Mouse (Mus musculus) kidney, embryonic 15.5 days (tissue): ENCODE measurements at regions not wholly inside any gene's neighbourhood (a gene's known extent, or its start where the extent isn't known, plus 50 kb on each side); places are given as distances from the start of the nearest gene placed in this dataset.

Source experiments
- ATAC-seq: fragments of 200-750 bp; cut with Nextera tagmentation; replicated peaks from 2 replicates; pipeline ENCODE4 v1.8.0; 2017; ENCODE audit warnings: moderate TSS enrichment; ENCODE audit not compliant: low FRiP score
- H3K27ac ChIP-seq: fragments of 300-500 bp; sonication (generic); 2 replicates; pipeline ENCODE4 v1.5.1; 2015; ENCODE audit warnings: mild to moderate bottlenecking, inconsistent platforms
- H3K27me3 ChIP-seq: fragments of 300-500 bp; sonication (generic); 2 replicates; pipeline ENCODE4 v1.6.1; 2015; ENCODE audit warnings: inconsistent platforms
- H3K36me3 ChIP-seq: fragments of 300-500 bp; sonication (generic); 2 replicates; pipeline ENCODE4 v1.6.1; 2015; ENCODE audit warnings: inconsistent platforms
- H3K4me1 ChIP-seq: fragments of 300-500 bp; sonication (generic); 2 replicates; pipeline ENCODE4 v1.6.1; 2015; ENCODE audit warnings: inconsistent platforms
- H3K4me2 ChIP-seq: fragments of 300-500 bp; sonication (generic); 2 replicates; pipeline ENCODE4 v1.6.1; 2015; ENCODE audit warnings: moderate library complexity, mild to moderate bottlenecking, inconsistent platforms
- H3K4me3 ChIP-seq: fragments of 300-500 bp; sonication (generic); replicated peaks from 2 replicates; pipeline ENCODE4 v1.5.1; 2015; ENCODE audit warnings: mild to moderate bottlenecking, inconsistent platforms
- H3K9ac ChIP-seq: fragments of 300-500 bp; sonication (generic); 2 replicates; pipeline ENCODE4 v1.6.1; 2015; ENCODE audit warnings: mild to moderate bottlenecking, inconsistent platforms
- H3K9me3 ChIP-seq: fragments of 300-500 bp; sonication (generic); replicated peaks from 2 replicates; pipeline ENCODE4 v1.6.1; 2016; ENCODE audit warnings: inconsistent platforms
- WGBS: fragments of 180-500 bp; shearing (Covaris S2); methylation state at CpG from one replicate; pipeline ENCODE4 v1.1.7; 2015; ENCODE audit warnings: mixed read lengths; 5-methylcytosine and 5-hydroxymethylcytosine counted together

DNA sequence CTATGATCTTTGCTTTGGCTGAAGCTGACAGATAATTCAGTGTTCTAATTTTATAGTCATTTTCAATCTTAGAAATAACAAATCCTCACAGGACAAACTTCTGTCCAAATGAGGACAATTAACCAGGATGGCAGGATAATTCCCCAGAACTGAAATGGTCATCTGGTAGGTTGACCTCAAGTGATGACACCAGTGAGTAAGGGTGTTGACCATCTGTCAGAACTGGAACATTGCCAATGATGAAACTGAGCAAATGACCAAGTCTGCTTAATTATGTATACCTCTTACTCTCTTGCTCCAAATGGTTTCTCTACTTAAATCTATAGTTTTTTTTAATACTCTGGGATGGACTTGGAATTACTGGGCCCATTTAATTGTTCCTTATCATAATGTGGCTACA, 1336.9 kb upstream of the Tenm3 start:
- Histone ChIP-seq H3K4me2 (no peak overlapping the region), H3K27ac (no peak overlapping the region), H3K4me1 (no peaks in the 10 kb centered on the region), H3K4me3 (no peak overlapping the region), H3K9ac (no peak overlapping the region), H3K27me3 (no peaks in the 10 kb centered on the region), H3K36me3 (no peaks in the 10 kb centered on the region), H3K9me3 (no peaks in the 10 kb centered on the region)
- no peak for ATAC-seq

GRCm38 (mm10) chr8:50164773-50165454, 1321.2 kb upstream of the Tenm3 start:
- no peak overlapping the region for H3K4me3 ChIP-seq
- H3K36me3 ChIP-seq, result no peaks in the 10 kb centered on the region
- H3K27ac ChIP-seq, result no peak overlapping the region
- H3K9ac ChIP-seq, result no peak overlapping the region
- H3K9me3 ChIP-seq, result no peaks in the 10 kb centered on the region
- 67% methylated on average over 2 of the region's 2 CpGs for WGBS
- no peaks in the 10 kb centered on the region for H3K4me1 ChIP-seq
- no peak for ATAC-seq
- H3K4me2 ChIP-seq, result no peak overlapping the region
- H3K27me3 ChIP-seq, result no peaks in the 10 kb centered on the region

GRCm38 (mm10) chr8:50161076-50161475, 1317.3 kb upstream of the Tenm3 start:
- no peak overlapping the region for H3K4me3 ChIP-seq
- H3K27me3 ChIP-seq, result no peaks in the 10 kb centered on the region
- no peak overlapping the region for H3K4me2 ChIP-seq
- no peak for ATAC-seq
- H3K9ac ChIP-seq, result no peak overlapping the region
- 70% methylated on average over 3 of the region's 3 CpGs for WGBS
- H3K4me1 ChIP-seq, result no peaks in the 10 kb centered on the region
- no peaks in the 10 kb centered on the region for H3K9me3 ChIP-seq
- no peaks in the 10 kb centered on the region for H3K36me3 ChIP-seq
- no peak overlapping the region for H3K27ac ChIP-seq

GRCm38 (mm10) chr8:50160326-50160725, 1316.6 kb upstream of the Tenm3 start:
- H3K4me2 ChIP-seq, result no peak overlapping the region
- H3K4me3 ChIP-seq, result no peak overlapping the region
- no peak overlapping the region for H3K9ac ChIP-seq
- WGBS, result 80% methylated on average over 5 of the region's 5 CpGs
- ATAC-seq, result no peak
- no peaks in the 10 kb centered on the region for H3K27me3 ChIP-seq
- no peaks in the 10 kb centered on the region for H3K9me3 ChIP-seq
- H3K27ac ChIP-seq, result no peak overlapping the region
- no peaks in the 10 kb centered on the region for H3K36me3 ChIP-seq
- no peaks in the 10 kb centered on the region for H3K4me1 ChIP-seq

GRCm38 (mm10) chr8:50139876-50140275, 1296.1 kb upstream of the Tenm3 start:
- Histone ChIP-seq H3K36me3 (no peaks in the 10 kb centered on the region), H3K4me2 (no peak overlapping the region), H3K27ac (no peak overlapping the region), H3K4me3 (no peak overlapping the region), H3K9me3 (no peaks in the 10 kb centered on the region), H3K27me3 (no peaks in the 10 kb centered on the region), H3K9ac (no peak overlapping the region), H3K4me1 (no peaks in the 10 kb centered on the region)
- ATAC-seq, result no peak
- WGBS, result 87% methylated on average over 3 of the region's 3 CpGs

DNA sequence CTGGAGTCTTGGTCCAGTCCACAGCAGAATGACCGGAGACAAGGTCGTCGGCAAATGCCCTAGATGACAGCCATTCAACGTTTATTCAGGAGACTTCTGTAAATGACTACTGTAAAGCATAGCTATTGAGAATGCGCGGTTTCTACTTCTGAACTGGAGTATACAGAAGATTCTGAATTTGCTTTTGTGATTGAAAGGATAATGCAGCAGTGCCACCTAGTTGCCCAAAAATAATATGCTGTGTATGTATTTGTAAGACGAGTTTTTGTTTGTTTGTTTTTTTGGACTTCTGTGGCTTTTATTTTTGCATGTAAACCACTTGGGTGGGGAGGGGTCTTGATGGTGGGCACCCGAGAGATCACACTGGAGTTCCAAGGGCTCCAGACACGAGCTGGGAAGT, 1276.3 kb upstream of the Tenm3 start:
- H3K4me3 ChIP-seq, result no peak overlapping the region
- no peaks in the 10 kb centered on the region for H3K36me3 ChIP-seq
- H3K9me3 ChIP-seq, result no peaks in the 10 kb centered on the region
- H3K4me1 ChIP-seq, result no peaks in the 10 kb centered on the region
- no peak for ATAC-seq
- H3K27me3 ChIP-seq, result no peaks in the 10 kb centered on the region
- H3K9ac ChIP-seq, result no peak overlapping the region
- H3K4me2 ChIP-seq, result no peak overlapping the region
- no peak overlapping the region for H3K27ac ChIP-seq
- WGBS, result 80% methylated on average over 9 of the region's 9 CpGs

DNA sequence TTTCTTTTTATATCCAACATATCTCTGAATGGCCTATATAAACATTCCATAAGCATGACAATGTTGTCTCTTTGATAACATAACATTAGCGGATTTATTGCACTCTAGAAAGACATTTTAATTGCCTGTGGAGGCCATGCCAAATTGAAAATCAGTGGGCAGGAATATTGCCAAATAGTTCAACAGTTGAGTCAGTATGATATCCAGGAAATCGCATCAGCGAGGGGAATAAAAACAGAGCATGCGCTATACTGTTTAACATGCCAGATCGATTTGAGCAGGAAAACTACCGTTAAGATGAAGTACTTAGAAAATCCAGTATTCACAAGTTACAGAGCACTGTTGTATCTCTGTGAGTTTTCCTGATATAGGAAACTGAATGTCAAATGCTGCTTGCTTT, 1238.6 kb upstream of the Tenm3 start:
- Histone ChIP-seq H3K4me3 (no peak overlapping the region), H3K4me1 (no peaks in the 10 kb centered on the region; the same call in 1 of the 2 replicates), H3K27me3 (no peaks in the 10 kb centered on the region), H3K9ac (no peak overlapping the region), H3K4me2 (no peak overlapping the region), H3K27ac (no peak overlapping the region), H3K9me3 (no peaks in the 10 kb centered on the region), H3K36me3 (no peaks in the 10 kb centered on the region)
- ATAC-seq, result no peak
- WGBS, result 63% methylated on average over 6 of the region's 6 CpGs

GRCm38 (mm10) chr8:50037096-50037495, 1193.3 kb upstream of the Tenm3 start:
- H3K27ac ChIP-seq, result no peak overlapping the region
- no peaks in the 10 kb centered on the region for H3K4me1 ChIP-seq
- no peak overlapping the region for H3K4me2 ChIP-seq
- H3K36me3 ChIP-seq, result no peaks in the 10 kb centered on the region
- H3K4me3 ChIP-seq, result no peak overlapping the region
- 76% methylated on average over 2 of the region's 2 CpGs for WGBS
- ATAC-seq, result no peak
- H3K9me3 ChIP-seq, result no peaks in the 10 kb centered on the region
- no peak overlapping the region for H3K9ac ChIP-seq
- no peaks in the 10 kb centered on the region for H3K27me3 ChIP-seq

- ATAC-seq, result peak; percentile 76
Observed at GRCm38 (mm10) chr8:50027544-50027943, 1183.8 kb upstream of the Tenm3 start.

GRCm38 (mm10) chr8:50007546-50007945, 1163.8 kb upstream of the Tenm3 start:
- H3K9me3 ChIP-seq, result peaks cover 3% of the 10 kb centered on the region; the same call in 1 of the 2 replicates
- no peak for ATAC-seq
- no peak overlapping the region for H3K27ac ChIP-seq
- no peaks in the 10 kb centered on the region for H3K4me1 ChIP-seq
- WGBS, result 82% methylated on average over 3 of the region's 3 CpGs
- H3K36me3 ChIP-seq, result no peaks in the 10 kb centered on the region
- H3K4me3 ChIP-seq, result no peak overlapping the region
- no peaks in the 10 kb centered on the region for H3K27me3 ChIP-seq
- no peak overlapping the region for H3K4me2 ChIP-seq
- no peak overlapping the region for H3K9ac ChIP-seq

More at GRCm38 (mm10) chr8:50027544-50027943, 1183.8 kb upstream of the Tenm3 start:
- Histone ChIP-seq H3K36me3 (no peaks in the 10 kb centered on the region), H3K4me3 (no peak overlapping the region), H3K9me3 (no peaks in the 10 kb centered on the region), H3K27me3 (no peaks in the 10 kb centered on the region), H3K4me1 (no peaks in the 10 kb centered on the region), H3K27ac (no peak overlapping the region), H3K4me2 (no peak overlapping the region), H3K9ac (no peak overlapping the region)
- 56% methylated on average over 6 of the region's 6 CpGs for WGBS

GRCm38 (mm10) chr8:50004254-50004653, 1160.5 kb upstream of the Tenm3 start:
- no peaks in the 10 kb centered on the region for H3K36me3 ChIP-seq
- WGBS, result 46% methylated on average over 1 of the region's 1 CpGs

GRCm38 (mm10) chr8:50003641-50004040, 1159.9 kb upstream of the Tenm3 start:
- H3K27me3 ChIP-seq, result no peaks in the 10 kb centered on the region
- no peak overlapping the region for H3K9ac ChIP-seq
- H3K36me3 ChIP-seq, result no peaks in the 10 kb centered on the region
- H3K4me2 ChIP-seq, result no peak overlapping the region
- H3K4me1 ChIP-seq, result no peaks in the 10 kb centered on the region
- ATAC-seq, result no peak
- H3K9me3 ChIP-seq, result no peaks in the 10 kb centered on the region
- no peak overlapping the region for H3K27ac ChIP-seq
- 77% methylated on average over 2 of the region's 2 CpGs for WGBS
- H3K4me3 ChIP-seq, result no peak overlapping the region

More at GRCm38 (mm10) chr8:50004254-50004653, 1160.5 kb upstream of the Tenm3 start:
- Histone ChIP-seq H3K27ac (no peak overlapping the region), H3K4me1 (no peaks in the 10 kb centered on the region), H3K4me2 (no peak overlapping the region), H3K9ac (no peak overlapping the region), H3K4me3 (no peak overlapping the region), H3K27me3 (no peaks in the 10 kb centered on the region), H3K9me3 (0 out of 2 replicates have a peak, but pooled peaks cover 1% of the 10 kb centered on the region)
- 0 out of 2 replicates have a peak, but pooled peaks have one; percentile 64 for ATAC-seq
